Mouse (Mus musculus) thymus, postnatal 10 days (tissue): Measurements from ENCODE around the gene Skint9.
"Not testable (repeated sequence)": the region's sequence is repeated elsewhere in the genome, so short reads cannot be mapped to it uniquely, and the experiment has no call there.

ENCODE experiments used
- DNase-seq, 2 experiments: peaks; one replicate each; pipeline ENCODE4 v3.0.0; 2021; ENCODE audit warnings: low spot score in 2 of 2

Skint9 gene

DNA sequence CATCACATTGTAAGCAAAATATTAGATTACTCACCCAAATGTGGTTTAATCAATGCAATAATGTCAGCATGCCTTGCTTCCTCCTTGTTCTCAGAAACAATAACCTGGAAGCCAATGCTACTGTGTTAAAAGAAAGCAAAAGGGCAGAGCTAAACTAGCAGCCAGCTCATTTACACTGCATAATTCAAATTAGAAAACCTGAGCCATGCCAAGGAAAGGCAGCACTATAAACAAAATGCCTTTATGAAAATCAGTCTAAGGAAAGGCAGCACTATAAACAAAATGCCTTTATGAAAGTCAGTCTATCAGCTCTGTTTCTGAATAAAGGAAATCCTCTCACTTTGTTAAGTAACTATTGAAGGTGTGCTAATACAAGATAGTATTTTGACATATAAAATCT, at the start of gene Skint9:
Skint9 (minus strand) TSS at position 101 of the 400 bp plus-strand sequence.
- no peak for DNase-seq

DNA sequence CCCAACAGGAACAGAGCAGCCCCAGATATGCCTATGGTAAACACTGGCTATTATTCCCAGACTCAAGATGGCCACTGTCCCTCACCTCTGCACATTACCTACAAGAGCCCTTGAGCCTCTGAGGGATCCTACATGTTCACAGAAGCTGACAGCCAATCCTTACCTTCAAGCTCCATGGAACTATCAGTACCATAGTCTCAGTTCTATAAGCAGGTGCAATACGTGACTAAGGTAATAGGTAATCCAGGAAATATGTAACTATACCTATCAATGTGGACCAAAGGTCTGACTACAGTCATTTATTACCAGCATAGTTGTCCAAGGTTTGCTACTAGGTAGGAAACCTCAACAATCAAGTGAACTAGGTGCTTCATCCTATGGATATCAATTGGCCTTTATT, 1.1 kb downstream of the Skint9 start:
- DNase-seq = no peak

DNA sequence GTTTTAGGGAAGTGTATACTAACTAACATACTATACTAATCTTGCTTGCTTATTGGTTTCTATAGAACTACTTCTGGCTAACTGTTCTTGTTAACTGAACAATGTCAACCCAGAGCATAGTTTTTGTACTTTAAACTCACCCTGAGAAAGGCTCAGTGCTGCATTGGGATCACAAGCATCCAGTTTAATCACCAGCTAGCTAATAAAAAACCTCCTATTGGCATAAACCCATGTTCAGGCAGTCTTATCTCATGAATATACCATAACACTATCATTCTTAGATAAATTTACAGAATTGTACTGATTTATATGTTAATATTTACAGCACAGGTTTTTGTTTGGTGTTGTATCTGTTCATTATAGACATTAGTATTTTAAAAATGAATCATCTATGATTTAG, 1.6 kb downstream of the Skint9 start:
- no peak for DNase-seq

DNA sequence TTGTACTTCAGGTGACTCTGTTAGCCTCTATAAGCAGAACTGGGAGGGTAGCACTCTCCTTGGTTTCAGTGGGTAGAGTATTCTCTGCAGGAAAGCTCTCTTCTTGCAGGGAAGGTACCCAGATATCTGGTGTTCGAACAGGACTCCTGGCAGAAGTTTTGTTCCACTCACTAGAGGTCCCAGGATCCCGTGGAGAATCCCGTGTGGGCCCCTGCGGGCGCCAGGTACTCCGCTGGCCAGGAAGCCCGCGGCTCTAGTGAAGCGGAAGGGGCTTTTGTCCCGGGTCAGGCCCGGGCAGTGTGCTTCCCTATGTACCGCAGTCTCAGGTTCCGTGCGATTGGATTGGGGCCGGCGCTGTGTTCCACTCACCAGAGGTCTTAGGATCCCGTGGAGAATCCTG, 84.7 kb downstream of the Skint9 start:
- DNase-seq = not testable (repeated sequence)
